Mouse (Mus musculus) midbrain, postnatal 0 days (tissue): ENCODE data around the gene Rbbp5. TPM values are rescaled to one million over a fixed set of nuclear protein-coding genes. Genes with fewer than 3 reads are reported as not detected.

ENCODE experiments used
- ATAC-seq: fragments of 200-750 bp; cut with Nextera tagmentation; 2 replicates; pipeline ENCODE4 v1.8.0; 2017; ENCODE audit warnings: moderate number of reproducible peaks, mild to moderate bottlenecking, moderate TSS enrichment, moderate library complexity; ENCODE audit not compliant: low FRiP score
- DNase-seq: peaks from one replicate; pipeline ENCODE4 v3.0.0-alpha.2; 2015; ENCODE audit warnings: low spot score
- H3K27ac ChIP-seq: fragments of 300-500 bp; sonication (generic); 2 replicates; pipeline ENCODE4 v1.5.1; 2014; ENCODE audit warnings: low read depth, mild to moderate bottlenecking, low read length, mixed read lengths
- H3K27me3 ChIP-seq: fragments of 300-500 bp; sonication (generic); 2 replicates; pipeline ENCODE4 v1.6.1; 2014; ENCODE audit warnings: low read length, control low read depth, mixed read lengths; ENCODE audit not compliant: insufficient read depth
- H3K36me3 ChIP-seq: fragments of 300-500 bp; sonication (generic); 2 replicates; pipeline ENCODE4 v1.6.1; 2014; ENCODE audit warnings: low read length, control low read depth, mixed read lengths; ENCODE audit not compliant: insufficient read depth
- H3K4me1 ChIP-seq: fragments of 300-500 bp; sonication (generic); 2 replicates; pipeline ENCODE4 v1.6.1; 2014; ENCODE audit warnings: mild to moderate bottlenecking, control low read depth, antibody characterized with exemption, low read length, mixed read lengths; ENCODE audit not compliant: insufficient read depth
- H3K4me2 ChIP-seq: fragments of 300-500 bp; sonication (generic); 2 replicates; pipeline ENCODE4 v1.6.1; 2014; ENCODE audit warnings: low read depth, mild to moderate bottlenecking, low read length, mixed read lengths; ENCODE audit not compliant: poor library complexity, severe bottlenecking
- H3K4me3 ChIP-seq: fragments of 300-500 bp; sonication (generic); 2 replicates; pipeline ENCODE4 v1.5.1; 2014; ENCODE audit warnings: low read depth, mild to moderate bottlenecking, low read length, moderate library complexity
- H3K9ac ChIP-seq: fragments of 300-500 bp; sonication (generic); replicated peaks from 2 replicates; pipeline ENCODE4 v1.6.1; 2014; ENCODE audit warnings: mild to moderate bottlenecking, low read length, moderate library complexity, mixed read lengths; ENCODE audit not compliant: poor library complexity, severe bottlenecking
- H3K9me3 ChIP-seq: fragments of 300-500 bp; sonication (generic); 2 replicates; pipeline ENCODE4 v1.6.1; 2016; ENCODE audit warnings: low read length, control low read depth
- CTCF ChIP-seq: IDR thresholded peaks from 2 replicates; pipeline ENCODE4 v1.5.1; 2016; ENCODE audit warnings: antibody characterized with exemption, mild to moderate bottlenecking
- WGBS: fragments of 180-500 bp; shearing (Covaris S2); extraction: QIAGEN DNeasy Blood & Tissue Kit; methylation state at CpG from one replicate; pipeline ENCODE4 v1.1.7; 2014; 5-methylcytosine and 5-hydroxymethylcytosine counted together
- polyA plus RNA-seq: library from polyadenylated mRNA; unstranded; fragments of >200 nt; fragmentation: Nextera tagmentation; extraction: Ambion mirVana; gene quantifications from 2 replicates; pipeline ENCODE4 v1.2.1, GENCODE M21; 2015
- total RNA-seq: library from RNA; depleted of rRNA; stranded (reverse); fragments of >200 nt; gene quantifications from 2 replicates; pipeline ENCODE4 v1.2.3, GENCODE M21; 2014; rRNA removed

Rbbp5 gene
- total and polyA plus RNA-seq, 2 experiments from 2014 or later, result 22.6 to 25.8 TPM

GRCm38 (mm10) chr1:132541824-132542599 lies 64.8 kb downstream of the Rbbp5 start:
- H3K4me1 ChIP-seq, result peaks cover 22% of the 10 kb centered on the region
- 0 out of 2 replicates have a peak, but pooled peaks have one; percentile 11 for ATAC-seq
- 16% methylated on average over 5 of the region's 5 CpGs for WGBS

GRCm38 (mm10) chr1:132542762-132543306 lies 65.7 kb downstream of the Rbbp5 start, which contains the start of gene Cntn2:
Gene Cntn2 (minus strand): TSS chr1:132543256.
- peak within 1 kb of the TSS; percentile 62 for H3K27ac ChIP-seq
- no peak for TF ChIP-seq CTCF
- no peaks in the 10 kb centered on the region for H3K27me3 ChIP-seq
- DNase-seq, result peak; percentile 88
- H3K9me3 ChIP-seq, result no peaks in the 10 kb centered on the region
- WGBS, result under 1% methylated on average over 30 of the region's 30 CpGs
- H3K9ac ChIP-seq, result peak within 1 kb of the TSS; percentile 73
- peak within 1 kb of the TSS; percentile 53 for H3K4me3 ChIP-seq
- H3K4me2 ChIP-seq, result peak within 1 kb of the TSS; percentile 86
- H3K4me1 ChIP-seq, result peaks cover 22% of the 10 kb centered on the region
- no peaks in the 10 kb centered on the region for H3K36me3 ChIP-seq
- peak; percentile 90 for ATAC-seq

More at GRCm38 (mm10) chr1:132541824-132542599, 64.8 kb downstream of the Rbbp5 start:
- Histone ChIP-seq H3K4me3 (peak overlapping the region; percentile 53), H3K27ac (0 out of 2 replicates have a peak overlapping the region, but pooled peaks have one; percentile 62), H3K27me3 (no peaks in the 10 kb centered on the region), H3K36me3 (no peaks in the 10 kb centered on the region), H3K4me2 (peak overlapping the region; percentile 86), H3K9ac (peak overlapping the region; percentile 73), H3K9me3 (no peaks in the 10 kb centered on the region)
- no peak for DNase-seq
- TF ChIP-seq CTCF, result no peak

- no peak for DNase-seq
- 64% methylated on average over 8 of the region's 8 CpGs for WGBS
- no peaks in the 10 kb centered on the region for H3K9me3 ChIP-seq
- H3K4me3 ChIP-seq, result no peak overlapping the region
- no peak for TF ChIP-seq CTCF
- no peak overlapping the region for H3K27ac ChIP-seq
- H3K9ac ChIP-seq, result no peak overlapping the region
- no peak for ATAC-seq
- peaks cover 22% of the 10 kb centered on the region for H3K4me1 ChIP-seq
- no peaks in the 10 kb centered on the region for H3K36me3 ChIP-seq
- no peaks in the 10 kb centered on the region for H3K27me3 ChIP-seq
- no peak overlapping the region for H3K4me2 ChIP-seq
Measured at GRCm38 (mm10) chr1:132543789-132544188, 66.6 kb downstream of the Rbbp5 start.

Other genes with a start within 250 kb of the Rbbp5 start
- gene Gm10188, start 247.6 kb upstream of the Rbbp5 start, total RNA-seq, result not detected in 2 replicates
- gene Gm10188, start 247.6 kb upstream of the Rbbp5 start, polyA plus RNA-seq, result 0.22 TPM in 1 of 2 replicates, not detected in the other
- gene Klhdc8a, start 178.7 kb upstream of the Rbbp5 start, total RNA-seq, result 29.5 and 31.1 TPM in 2 replicates
- gene Klhdc8a, start 178.7 kb upstream of the Rbbp5 start, polyA plus RNA-seq, result 12.4 and 14.8 TPM in 2 replicates
- 7.0 and 7.1 TPM in 2 replicates for gene Nuak2, start 161.2 kb upstream of the Rbbp5 start, total RNA-seq
- gene Nuak2, start 161.2 kb upstream of the Rbbp5 start, polyA plus RNA-seq, result 9.9 TPM in 2 replicates
- 115 and 152 TPM in 2 replicates for gene Tmcc2, start 86.1 kb upstream of the Rbbp5 start, total RNA-seq
- 35.4 and 36.3 TPM in 2 replicates for gene Tmcc2, start 86.1 kb upstream of the Rbbp5 start, polyA plus RNA-seq
- 14.6 and 21.2 TPM in 2 replicates for gene Dstyk, start 59.8 kb upstream of the Rbbp5 start, total RNA-seq
- gene Dstyk, start 59.8 kb upstream of the Rbbp5 start, polyA plus RNA-seq, result 5.4 and 5.6 TPM in 2 replicates
- 0.38 and 1.4 TPM in 2 replicates for gene Tmem81, start 28.9 kb downstream of the Rbbp5 start, total RNA-seq
- gene Tmem81, start 28.9 kb downstream of the Rbbp5 start, polyA plus RNA-seq, result 0.81 and 0.96 TPM in 2 replicates
- 55.4 and 69.2 TPM in 2 replicates for gene Cntn2, start 65.9 kb downstream of the Rbbp5 start, total RNA-seq
- 14.7 and 15.6 TPM in 2 replicates for gene Cntn2, start 65.9 kb downstream of the Rbbp5 start, polyA plus RNA-seq